Mouse (Mus musculus) testis, adult 2 months (tissue): ENCODE measurements around the gene Hivep2.

Experiments
- CTCF ChIP-seq: fragments of 200-500 bp; IDR thresholded peaks from 2 replicates; pipeline ENCODE4 v1.5.1; 2012; ENCODE audit warnings: low read depth, mild to moderate bottlenecking, inconsistent platforms, low read length, moderate library complexity; ENCODE audit not compliant: control insufficient read depth, insufficient read depth, insufficient replicate concordance
- POLR2A ChIP-seq: fragments of 200-500 bp; IDR thresholded peaks from 2 replicates; pipeline ENCODE4 v1.6.1; 2012; ENCODE audit warnings: low read depth, mild to moderate bottlenecking, inconsistent platforms, low read length, moderate library complexity; ENCODE audit not compliant: control insufficient read depth

DNA sequence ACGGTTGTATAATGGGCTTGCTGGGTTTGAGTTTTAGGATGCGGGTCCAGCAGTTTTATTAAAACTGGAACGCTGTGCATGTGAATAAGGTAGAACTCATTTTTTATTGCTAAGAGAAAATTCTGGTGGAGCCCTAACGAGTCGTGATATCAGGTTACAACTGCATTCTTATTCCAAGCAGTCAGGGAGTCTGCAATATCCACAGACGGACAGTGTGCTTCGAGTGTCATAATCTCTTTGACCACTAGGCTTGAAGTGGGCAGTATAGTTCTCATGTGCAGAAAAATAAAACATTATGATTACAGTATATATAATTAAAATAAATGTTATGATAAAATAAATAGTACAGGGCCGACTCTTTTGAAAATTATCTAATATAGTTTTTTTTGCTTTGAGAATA lies 3.1 kb downstream of the Hivep2 start:
- TF ChIP-seq CTCF (no peak), POLR2A (no peak)
